In the genomic region with DNA sequence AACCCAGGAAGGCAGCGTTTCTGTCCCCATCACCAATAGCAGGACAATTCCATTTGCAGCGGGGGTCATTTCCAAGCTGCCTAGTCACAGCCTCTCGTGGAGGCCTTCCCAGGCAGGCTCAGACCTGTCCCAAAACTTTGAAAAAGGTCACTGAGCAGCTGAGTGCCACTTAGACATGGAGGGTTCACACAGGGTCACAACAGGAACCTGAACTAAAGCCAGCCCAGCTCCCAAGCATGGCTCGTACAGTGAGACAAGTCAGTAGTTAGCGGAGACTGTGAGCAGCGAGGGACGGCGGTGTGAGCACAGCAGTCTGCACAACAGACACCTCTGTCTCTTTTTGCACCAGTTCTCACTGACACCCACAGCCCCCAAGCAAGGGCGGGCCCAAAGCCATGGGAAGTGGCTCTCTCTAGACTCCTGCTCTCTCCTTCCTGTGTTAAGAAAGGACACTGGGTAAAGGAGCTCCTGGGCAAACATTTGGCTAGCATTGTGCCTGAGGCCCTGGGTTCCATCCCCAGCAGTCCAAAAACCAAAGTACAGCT, we compare ENCODE assay signal across 14 mouse cellular contexts. TPM values are rescaled to one million over a fixed set of nuclear protein-coding genes. Genes with fewer than 3 reads are reported as not detected.
DNase-seq lines count a peak whose midpoint lies in the region; ATAC-seq and TF ChIP-seq lines count a peak whose summit lies in the region.
"Had no signal": no experiment of that assay in that cellular context is flagged by ENCODE, and none has a peak within 500 bp of the region (broad histone marks: within the 10 kb centered on the region; RNA-seq: fewer than 3 reads in every experiment).

No protein-coding gene starts in this region.

- H3K9me3 ChIP-seq in heart, embryonic 11.5 days (replicated peaks; ENCODE audit: control insufficient read depth, low read length) = no peaks in the 10 kb centered on the region
- H3K9me3 ChIP-seq: heart, embryonic 15.5 days; limb, embryonic 12.5 days; neural tube, embryonic 12.5 days had no signal

- ATAC-seq in heart, embryonic 11.5 days (replicated peaks; ENCODE audit: insufficient number of reproducible peaks, low FRiP score, low TSS enrichment) = no peak

- no peak for TF ChIP-seq POLR2A in brain, embryonic 14.5 days (IDR thresholded peaks at IDR 0.05; ENCODE audit: borderline replicate concordance, extremely low read depth, insufficient read depth, insufficient read length, poor library complexity, severe bottlenecking)

- intact Hi-C loops in left cerebral cortex, postnatal 10 days (cut with DNase I) = no loop called here

- H3K9ac ChIP-seq in heart, embryonic 11.5 days (ENCODE audit: low read depth, low read length) = 0 out of 2 replicates have a peak overlapping the region, but pooled peaks have one; percentile 36
- H3K9ac ChIP-seq: heart, embryonic 15.5 days; limb, embryonic 12.5 days; neural tube, embryonic 12.5 days had no signal

- TF ChIP-seq CTCF in layer of hippocampus, adult 2 months (conservative IDR thresholded peaks at IDR 0.05) = no peak
- no peak for TF ChIP-seq CTCF in brain, embryonic 14.5 days (IDR thresholded peaks at IDR 0.05; ENCODE audit: borderline replicate concordance, extremely low read depth, insufficient read depth, insufficient read length)

- no peak overlapping the region for H3K4me3 ChIP-seq in layer of hippocampus, adult 2 months
- H3K4me3 ChIP-seq in heart, embryonic 11.5 days (ENCODE audit: low read depth, low read length) = no peak overlapping the region
- H3K4me3 ChIP-seq: heart, embryonic 15.5 days; limb, embryonic 12.5 days; neural tube, embryonic 12.5 days had no signal

- no peak for DNase-seq in layer of hippocampus, adult 2 months (ENCODE audit: low spot score in 2 of 2)
- no peak for DNase-seq in layer of hippocampus, adult 9-10 months (ENCODE audit: low spot score)
- peak; percentile 7 for DNase-seq in brain, embryonic 14.5 days (ENCODE audit: low read depth)
- peak; percentile 40 for DNase-seq in naive thymus-derived CD4-positive, alpha-beta T cell, adult 2 months (ENCODE audit: low read depth)
- no peak for DNase-seq in layer of hippocampus, adult 18-20 months (ENCODE audit: low spot score in 2 of 2)
- no peak for DNase-seq in left cerebral cortex, postnatal 10 days (ENCODE audit: extremely low spot score in 1 of 2, low spot score in 2 of 2)
- DNase-seq: cerebellum, postnatal 14 days; lung, postnatal 14 days had no signal

- no peaks in the 10 kb centered on the region for H3K36me3 ChIP-seq in heart, embryonic 11.5 days (ENCODE audit: control insufficient read depth, insufficient read depth, low read length)
- H3K36me3 ChIP-seq: heart, embryonic 15.5 days; limb, embryonic 12.5 days; neural tube, embryonic 12.5 days had no signal

- peak overlapping the region; percentile 57; the same call in 1 of the 2 replicates for H3K27ac ChIP-seq in layer of hippocampus, adult 2 months
- no peak overlapping the region for H3K27ac ChIP-seq in heart, embryonic 11.5 days (ENCODE audit: low read depth, low read length)
- H3K27ac ChIP-seq: heart, embryonic 15.5 days; kidney, postnatal 0 days; limb, embryonic 12.5 days; neural tube, embryonic 12.5 days had no signal

- H3K4me2 ChIP-seq in heart, embryonic 11.5 days = no peak overlapping the region
- H3K4me2 ChIP-seq: heart, embryonic 15.5 days; limb, embryonic 12.5 days; neural tube, embryonic 12.5 days had no signal

- H3K27me3 ChIP-seq in heart, embryonic 11.5 days (ENCODE audit: control insufficient read depth, insufficient read depth, low read length) = no peaks in the 10 kb centered on the region
- H3K27me3 ChIP-seq: heart, embryonic 15.5 days; limb, embryonic 12.5 days; neural tube, embryonic 12.5 days had no signal

- 63% methylated on average over 9 of the region's 9 CpGs for WGBS in heart, embryonic 11.5 days (ENCODE audit: insufficient replicate concordance)

- H3K4me1 ChIP-seq in heart, embryonic 11.5 days (ENCODE audit: control insufficient read depth, insufficient read depth, low read length) = peaks cover 37% of the 10 kb centered on the region

RNA-seq across cellular contexts. Expression of a gene that starts 45.4 kb away (rescaled TPM):
- total RNA-seq in layer of hippocampus, adult 2 months (2021) = under 1 TPM; 0.59 to 0.97 TPM
- 1.9 and 2.2 TPM in 2 replicates for polyA plus RNA-seq in brain, embryonic 14.5 days (2012; rRNA removed)
- 4.8 and 5.3 TPM in 2 replicates for polyA plus RNA-seq in heart, embryonic 11.5 days (2014; fragmentation: Nextera tagmentation; extraction: Ambion mirVana)
- under 1 TPM; 0.71 to 0.82 TPM for total RNA-seq in layer of hippocampus, adult 18-20 months (2021)
- total RNA-seq in left cerebral cortex, postnatal 10 days (2021) = 1 to 10 TPM; 1.3 to 1.5 TPM

RNA-seq across cellular contexts. Expression of a gene that starts 48.5 kb away (rescaled TPM):
- total RNA-seq in layer of hippocampus, adult 2 months (2021) = not detected
- polyA plus RNA-seq in brain, embryonic 14.5 days (2012; rRNA removed) = not detected in 2 replicates
- not detected in 2 replicates for polyA plus RNA-seq in heart, embryonic 11.5 days (2014; fragmentation: Nextera tagmentation; extraction: Ambion mirVana)
- not detected for total RNA-seq in layer of hippocampus, adult 18-20 months (2021)
- not detected for total RNA-seq in left cerebral cortex, postnatal 10 days (2021)
- polyA plus RNA-seq: heart, embryonic 15.5 days; kidney, postnatal 0 days; limb, embryonic 12.5 days; neural tube, embryonic 12.5 days; urinary bladder, adult 2 months had no signal

RNA-seq across cellular contexts. Expression of a gene that starts 50.8 kb away (rescaled TPM):
- not detected for total RNA-seq in layer of hippocampus, adult 2 months (2021)
- not detected in 2 replicates for polyA plus RNA-seq in brain, embryonic 14.5 days (2012; rRNA removed)
- polyA plus RNA-seq in heart, embryonic 11.5 days (2014; fragmentation: Nextera tagmentation; extraction: Ambion mirVana) = not detected in 2 replicates
- total RNA-seq in layer of hippocampus, adult 18-20 months (2021) = not detected
- total RNA-seq in left cerebral cortex, postnatal 10 days (2021) = not detected
- polyA plus RNA-seq: heart, embryonic 15.5 days; kidney, postnatal 0 days; limb, embryonic 12.5 days; neural tube, embryonic 12.5 days; urinary bladder, adult 2 months had no signal

RNA-seq across cellular contexts. Expression of a gene that starts 56.0 kb away (rescaled TPM):
- total RNA-seq in layer of hippocampus, adult 2 months (2021) = not detected
- not detected in 2 replicates for polyA plus RNA-seq in brain, embryonic 14.5 days (2012; rRNA removed)
- polyA plus RNA-seq in heart, embryonic 11.5 days (2014; fragmentation: Nextera tagmentation; extraction: Ambion mirVana) = not detected in 2 replicates
- total RNA-seq in layer of hippocampus, adult 18-20 months (2021) = not detected
- total RNA-seq in left cerebral cortex, postnatal 10 days (2021) = not detected
- polyA plus RNA-seq: heart, embryonic 15.5 days; kidney, postnatal 0 days; limb, embryonic 12.5 days; neural tube, embryonic 12.5 days; urinary bladder, adult 2 months had no signal

Comparison
In these comparisons a context has a peak if more than half of its experiments do, and no peak if none do; other contexts are left out.
1. DNase-seq: peak in brain, embryonic 14.5 days (single experiment) and naive thymus-derived CD4-positive, alpha-beta T cell, adult 2 months (single experiment); none in layer of hippocampus, adult 2 months (0 of 2), layer of hippocampus, adult 9-10 months (single experiment), layer of hippocampus, adult 18-20 months (0 of 2) and left cerebral cortex, postnatal 10 days (0 of 2).